Mouse (Mus musculus) hindbrain, postnatal 0 days (tissue): ENCODE measurements around the gene Mrgpra2a. TPM values are rescaled to one million over a fixed set of nuclear protein-coding genes. Genes with fewer than 3 reads are reported as not detected.
"Not testable (repeated sequence)": the region's sequence is repeated elsewhere in the genome, so short reads cannot be mapped to it uniquely, and the experiment has no call there.

Source experiments
- ATAC-seq: fragments of 200-750 bp; cut with Nextera tagmentation; 2 replicates; pipeline ENCODE4 v1.8.0; 2017; ENCODE audit warnings: mild to moderate bottlenecking, moderate TSS enrichment, moderate library complexity
- DNase-seq: peaks from one replicate; pipeline ENCODE4 v3.0.0-alpha.2; 2015; ENCODE audit warnings: low spot score
- H3K27ac ChIP-seq: fragments of 300-500 bp; sonication (generic); 2 replicates; pipeline ENCODE4 v1.5.1; 2014; ENCODE audit warnings: mild to moderate bottlenecking
- H3K27me3 ChIP-seq: fragments of 300-500 bp; sonication (generic); 2 replicates; pipeline ENCODE4 v1.6.1; 2014; ENCODE audit warnings: low read length, mixed read lengths; ENCODE audit not compliant: insufficient read depth
- H3K36me3 ChIP-seq: fragments of 300-500 bp; sonication (generic); 2 replicates; pipeline ENCODE4 v1.6.1; 2014; ENCODE audit warnings: low read length, mixed read lengths; ENCODE audit not compliant: insufficient read depth
- H3K4me1 ChIP-seq: fragments of 300-500 bp; sonication (generic); 2 replicates; pipeline ENCODE4 v1.6.1; 2014; ENCODE audit warnings: antibody characterized with exemption, low read length, mixed read lengths; ENCODE audit not compliant: insufficient read depth
- H3K4me2 ChIP-seq: fragments of 300-500 bp; sonication (generic); 2 replicates; pipeline ENCODE4 v1.6.1; 2014; ENCODE audit warnings: low read depth, mild to moderate bottlenecking, low read length, moderate library complexity, mixed read lengths
- H3K4me3 ChIP-seq: fragments of 300-500 bp; sonication (generic); 2 replicates; pipeline ENCODE4 v1.5.1; 2014; ENCODE audit warnings: low read length
- H3K9ac ChIP-seq: fragments of 300-500 bp; sonication (generic); replicated peaks from 2 replicates; pipeline ENCODE4 v1.6.1; 2014; ENCODE audit warnings: mild to moderate bottlenecking, low read length, moderate library complexity, mixed read lengths
- H3K9me3 ChIP-seq: fragments of 300-500 bp; sonication (generic); 2 replicates; pipeline ENCODE4 v1.6.1; 2016; ENCODE audit warnings: low read length, mixed read lengths
- WGBS: fragments of 180-500 bp; shearing (Covaris S2); extraction: QIAGEN DNeasy Blood & Tissue Kit; methylation state at CpG from one replicate; pipeline ENCODE4 v1.1.7; 2014; 5-methylcytosine and 5-hydroxymethylcytosine counted together
- polyA plus RNA-seq: library from polyadenylated mRNA; unstranded; fragments of >200 nt; fragmentation: Nextera tagmentation; extraction: Ambion mirVana; gene quantifications from 2 replicates; pipeline ENCODE4 v1.2.1, GENCODE M21; 2015
- total RNA-seq: library from RNA; depleted of rRNA; stranded (reverse); fragments of >200 nt; gene quantifications from 2 replicates; pipeline ENCODE4 v1.2.3, GENCODE M21; 2014; rRNA removed

The Mrgpra2a gene
- total RNA-seq, result not detected in 2 replicates
- not detected in 2 replicates for polyA plus RNA-seq

- H3K9me3 ChIP-seq, H3K4me2 ChIP-seq, H3K4me1 ChIP-seq, H3K4me3 ChIP-seq, ATAC-seq, H3K9ac ChIP-seq, H3K27me3 ChIP-seq, H3K36me3 ChIP-seq, DNase-seq, H3K27ac ChIP-seq: not testable (repeated sequence)
- WGBS, result no CpG with 5 or more reads among the region's 1 CpGs
Observed at GRCm38 (mm10) chr7:47452015-47452414, at the start of gene Mrgpra2a. Gene Mrgpra2a (minus strand): TSS chr7:47452139.

DNA sequence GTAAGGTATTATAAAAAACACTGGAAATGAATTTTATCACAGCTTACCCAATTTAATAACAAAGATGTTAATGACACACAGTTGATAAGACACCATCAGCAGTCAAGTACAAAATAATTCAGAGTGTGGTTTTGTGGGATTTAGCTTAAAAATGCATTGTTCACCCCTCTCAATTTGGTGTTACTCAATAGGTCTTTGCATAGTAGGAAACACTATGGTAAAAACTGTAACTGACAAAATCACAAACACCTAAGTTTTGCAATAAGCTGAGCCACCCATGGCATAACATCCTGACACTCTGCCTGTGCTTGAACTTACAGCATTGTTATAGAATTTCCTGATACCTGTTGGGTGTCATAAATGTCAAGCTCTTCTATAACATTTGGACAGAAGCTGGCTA lies 39.3 kb upstream of the Mrgpra2a start:
- H3K4me2 ChIP-seq, H3K36me3 ChIP-seq, H3K4me1 ChIP-seq, DNase-seq, H3K9me3 ChIP-seq, H3K27ac ChIP-seq, ATAC-seq, H3K9ac ChIP-seq, H3K27me3 ChIP-seq, H3K4me3 ChIP-seq: not testable (repeated sequence)

DNA sequence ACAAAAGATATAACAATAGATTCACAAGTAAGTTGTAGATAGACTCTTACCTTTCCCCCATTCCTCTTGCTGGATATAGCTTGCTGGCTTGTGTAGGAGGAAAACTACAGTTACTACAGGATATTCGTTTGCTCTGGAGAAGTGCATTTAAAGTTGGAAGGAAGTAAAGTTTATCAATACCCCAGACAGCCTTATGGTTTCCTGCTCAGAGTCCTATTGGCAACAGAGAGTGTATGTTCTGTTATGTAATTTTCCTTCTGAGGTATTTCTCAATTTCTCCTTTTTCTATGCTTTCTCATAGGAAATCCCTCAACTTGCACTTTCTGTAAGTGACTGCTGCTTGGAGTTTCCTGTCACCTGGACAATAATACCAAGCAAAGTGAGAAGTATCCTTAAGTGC lies 37.5 kb upstream of the Mrgpra2a start:
- H3K9ac ChIP-seq, H3K36me3 ChIP-seq, H3K4me2 ChIP-seq, H3K4me1 ChIP-seq, H3K27ac ChIP-seq, H3K27me3 ChIP-seq, H3K9me3 ChIP-seq, ATAC-seq, DNase-seq, H3K4me3 ChIP-seq: not testable (repeated sequence)
- WGBS, result no CpG with 5 or more reads among the region's 1 CpGs

DNA sequence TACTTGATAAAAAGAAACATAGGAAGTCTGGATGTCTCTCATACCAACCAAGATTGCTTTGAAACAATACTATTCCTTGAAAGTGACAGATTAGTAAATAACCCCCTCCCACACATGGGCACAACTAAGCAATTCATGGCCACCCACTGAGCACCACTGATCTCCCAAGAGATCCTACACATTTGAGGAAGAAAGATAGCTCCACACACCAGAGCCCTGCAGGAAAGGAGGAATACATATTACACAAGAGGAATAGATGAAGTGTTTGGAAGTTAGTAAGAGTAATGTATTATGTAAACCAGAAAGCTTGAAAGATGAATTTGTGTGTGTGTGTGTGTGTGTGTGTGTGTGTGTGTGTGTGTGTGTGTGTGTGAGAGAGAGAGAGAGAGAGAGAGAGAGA lies 31.2 kb upstream of the Mrgpra2a start:
- not testable (repeated sequence) for H3K9ac ChIP-seq, H3K27me3 ChIP-seq, H3K4me2 ChIP-seq, DNase-seq, H3K27ac ChIP-seq, H3K4me3 ChIP-seq, H3K9me3 ChIP-seq, H3K4me1 ChIP-seq, ATAC-seq, H3K36me3 ChIP-seq

GRCm38 (mm10) chr7:47473904-47474303 lies 22.0 kb upstream of the Mrgpra2a start:
- DNase-seq, ATAC-seq, H3K9me3 ChIP-seq, H3K4me2 ChIP-seq, H3K9ac ChIP-seq, H3K27me3 ChIP-seq, H3K36me3 ChIP-seq, H3K4me1 ChIP-seq, H3K27ac ChIP-seq, H3K4me3 ChIP-seq: not testable (repeated sequence)
- 36% methylated on average over 1 of the region's 3 CpGs for WGBS

DNA sequence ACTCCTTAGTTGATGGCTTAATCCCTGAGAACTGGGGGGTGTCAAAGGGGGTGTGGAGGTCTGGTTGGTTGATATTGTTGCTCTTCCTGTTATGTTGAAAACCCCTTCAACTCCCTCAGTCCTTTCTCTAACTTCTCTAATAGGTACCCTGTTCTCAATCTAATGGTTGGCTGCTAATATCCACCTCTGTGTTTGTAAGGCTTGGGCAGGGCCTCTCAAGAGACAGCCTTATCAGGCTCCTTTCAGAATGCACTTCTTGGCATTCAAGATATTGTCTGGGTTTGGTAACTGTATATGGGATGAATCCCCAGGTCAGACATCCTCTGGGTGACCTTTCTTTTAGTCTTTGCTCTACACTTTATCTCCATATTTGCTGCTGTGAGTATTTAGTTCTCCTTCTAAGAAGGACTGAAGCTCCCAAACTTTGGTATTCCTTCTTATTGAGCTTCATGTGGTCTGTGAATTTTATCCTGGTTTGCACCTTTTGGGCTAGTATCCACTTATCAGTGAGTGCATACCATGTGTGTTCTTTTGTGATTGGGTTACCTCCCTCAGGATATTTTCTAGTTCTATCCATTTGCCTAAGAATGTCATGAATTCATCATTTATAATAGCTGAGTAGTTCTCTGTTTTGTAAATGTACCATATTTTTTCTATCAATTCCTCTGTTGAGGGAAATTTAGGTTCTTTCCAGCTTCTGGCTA lies 13.5 kb upstream of the Mrgpra2a start:
- not testable (repeated sequence) for DNase-seq, H3K27me3 ChIP-seq, H3K27ac ChIP-seq, ATAC-seq, H3K36me3 ChIP-seq, H3K4me3 ChIP-seq, H3K9ac ChIP-seq, H3K4me1 ChIP-seq, H3K4me2 ChIP-seq, H3K9me3 ChIP-seq

GRCm38 (mm10) chr7:47445729-47446128 lies 6.2 kb downstream of the Mrgpra2a start:
- H3K4me3 ChIP-seq, H3K9me3 ChIP-seq: not testable (repeated sequence)

DNA sequence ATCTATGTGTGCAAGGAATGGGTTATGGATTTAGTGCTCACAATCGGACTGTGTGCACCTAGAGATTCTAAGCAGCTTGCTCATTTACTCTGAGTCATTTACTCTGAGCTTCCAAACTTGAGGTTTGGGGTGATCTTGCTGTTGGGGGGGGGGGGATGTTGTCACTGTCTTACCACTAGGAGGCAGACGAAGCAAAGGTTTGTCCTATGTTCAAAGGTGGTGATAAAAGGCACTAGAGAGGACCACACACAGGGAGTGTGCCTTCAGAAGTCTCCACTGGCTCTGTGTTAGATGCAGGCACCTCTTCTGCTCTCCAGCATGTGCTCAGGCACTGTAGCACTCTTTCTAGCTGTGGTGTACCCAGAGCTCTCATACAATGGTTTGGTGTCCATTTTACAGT lies 15.5 kb downstream of the Mrgpra2a start:
- H3K4me1 ChIP-seq, H3K27ac ChIP-seq, H3K4me3 ChIP-seq, H3K4me2 ChIP-seq, DNase-seq, H3K27me3 ChIP-seq, ATAC-seq, H3K36me3 ChIP-seq, H3K9me3 ChIP-seq, H3K9ac ChIP-seq: not testable (repeated sequence)
- WGBS, result 38% methylated on average over 1 of the region's 2 CpGs

More at GRCm38 (mm10) chr7:47445729-47446128, 6.2 kb downstream of the Mrgpra2a start:
- H3K4me1 ChIP-seq, H3K27me3 ChIP-seq, H3K9ac ChIP-seq, DNase-seq, H3K36me3 ChIP-seq, ATAC-seq, H3K4me2 ChIP-seq, H3K27ac ChIP-seq: not testable (repeated sequence)

DNA sequence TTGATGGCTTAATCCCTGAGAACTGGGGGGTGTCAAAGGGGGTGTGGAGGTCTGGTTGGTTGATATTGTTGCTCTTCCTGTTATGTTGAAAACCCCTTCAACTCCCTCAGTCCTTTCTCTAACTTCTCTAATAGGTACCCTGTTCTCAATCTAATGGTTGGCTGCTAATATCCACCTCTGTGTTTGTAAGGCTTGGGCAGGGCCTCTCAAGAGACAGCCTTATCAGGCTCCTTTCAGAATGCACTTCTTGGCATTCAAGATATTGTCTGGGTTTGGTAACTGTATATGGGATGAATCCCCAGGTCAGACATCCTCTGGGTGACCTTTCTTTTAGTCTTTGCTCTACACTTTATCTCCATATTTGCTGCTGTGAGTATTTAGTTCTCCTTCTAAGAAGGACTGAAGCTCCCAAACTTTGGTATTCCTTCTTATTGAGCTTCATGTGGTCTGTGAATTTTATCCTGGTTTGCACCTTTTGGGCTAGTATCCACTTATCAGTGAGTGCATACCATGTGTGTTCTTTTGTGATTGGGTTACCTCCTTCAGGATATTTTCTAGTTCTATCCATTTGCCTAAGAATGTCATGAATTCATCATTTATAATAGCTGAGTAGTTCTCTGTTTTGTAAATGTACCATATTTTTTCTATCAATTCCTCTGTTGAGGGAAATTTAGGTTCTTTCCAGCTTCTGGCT lies 24.0 kb downstream of the Mrgpra2a start:
- H3K4me3 ChIP-seq, ATAC-seq, H3K27ac ChIP-seq, H3K4me2 ChIP-seq, H3K36me3 ChIP-seq, H3K27me3 ChIP-seq, H3K4me1 ChIP-seq, H3K9me3 ChIP-seq, DNase-seq, H3K9ac ChIP-seq: not testable (repeated sequence)
